Mouse (Mus musculus): ENCODE results near the gene Zfp281.

Gene Zfp281

GRCm38 (mm10) chr1:136613300-136613751 lies 11.4 kb upstream of the Zfp281 start:
- peak; percentile 59 for DNase-seq (ENCODE audit: low read depth)

GRCm38 (mm10) chr1:136614748-136615440 lies 9.8 kb upstream of the Zfp281 start:
- DNase-seq (ENCODE audit: low read depth), result no peak

GRCm38 (mm10) chr1:136617163-136617788 lies 7.4 kb upstream of the Zfp281 start:
- DNase-seq (ENCODE audit: low read depth), result no peak

- DNase-seq (ENCODE audit: low read depth), result no peak
Observed at GRCm38 (mm10) chr1:136618570-136618969, 6.1 kb upstream of the Zfp281 start.

GRCm38 (mm10) chr1:136625019-136625895 lies 556 bp downstream of the Zfp281 start:
- no peak for DNase-seq (ENCODE audit: low read depth)

GRCm38 (mm10) chr1:136626141-136626540 lies 1.4 kb downstream of the Zfp281 start:
- no peak for DNase-seq (ENCODE audit: low read depth)

- DNase-seq (ENCODE audit: low read depth), result no peak
Observed at GRCm38 (mm10) chr1:136626756-136627155, 2.1 kb downstream of the Zfp281 start.

- DNase-seq (ENCODE audit: low read depth), result no peak
Observed at GRCm38 (mm10) chr1:136627591-136627990, 2.9 kb downstream of the Zfp281 start.

- no peak for DNase-seq (ENCODE audit: low read depth)
Observed at GRCm38 (mm10) chr1:136632891-136633290, 8.2 kb downstream of the Zfp281 start.

GRCm38 (mm10) chr1:136635644-136636043 lies 10.9 kb downstream of the Zfp281 start:
- no peak for DNase-seq (ENCODE audit: low read depth)

- no peak for DNase-seq (ENCODE audit: low read depth)
Observed at GRCm38 (mm10) chr1:136636946-136637345, 12.2 kb downstream of the Zfp281 start.

GRCm38 (mm10) chr1:136637696-136638095 lies 13.0 kb downstream of the Zfp281 start:
- DNase-seq (ENCODE audit: low read depth), result no peak

- no peak for DNase-seq (ENCODE audit: low read depth)
Observed at GRCm38 (mm10) chr1:136638211-136638610, 13.5 kb downstream of the Zfp281 start.

GRCm38 (mm10) chr1:136638699-136639098 lies 14.0 kb downstream of the Zfp281 start:
- no peak for DNase-seq (ENCODE audit: low read depth)

- no peak for DNase-seq (ENCODE audit: low read depth)
Observed at GRCm38 (mm10) chr1:136639221-136639620, 14.5 kb downstream of the Zfp281 start.

GRCm38 (mm10) chr1:136642701-136643100 lies 18.0 kb downstream of the Zfp281 start:
- no peak for DNase-seq (ENCODE audit: low read depth)

- no peak for DNase-seq (ENCODE audit: low read depth)
Observed at GRCm38 (mm10) chr1:136644486-136644885, 19.8 kb downstream of the Zfp281 start.

GRCm38 (mm10) chr1:136645849-136646625 lies 21.3 kb downstream of the Zfp281 start:
- no peak for DNase-seq (ENCODE audit: low read depth)

GRCm38 (mm10) chr1:136652066-136652465 lies 27.4 kb downstream of the Zfp281 start:
- no peak for DNase-seq (ENCODE audit: low read depth)

- no peak for DNase-seq (ENCODE audit: low read depth)
Observed at GRCm38 (mm10) chr1:136653526-136653925, 28.8 kb downstream of the Zfp281 start.

- DNase-seq (ENCODE audit: low read depth), result no peak
Observed at GRCm38 (mm10) chr1:136654385-136654784, 29.7 kb downstream of the Zfp281 start.

GRCm38 (mm10) chr1:136656619-136657018 lies 31.9 kb downstream of the Zfp281 start:
- peak; percentile 78 for DNase-seq (ENCODE audit: low read depth)

Data from fibroblast of lung, adult 2 months (primary cell).